Mouse (Mus musculus) MEL (cell line): ENCODE data around the gene Podxl. TPM values are rescaled to one million over a fixed set of nuclear protein-coding genes. Genes with fewer than 3 reads are reported as not detected.

Experiments used
- DNase-seq: peaks from one replicate; pipeline ENCODE4 v3.0.0; 2011; ENCODE audit warnings: low read depth, low spot score
- H3K27ac ChIP-seq: 2 replicates; pipeline ENCODE4 v1.5.1; 2012; ENCODE audit warnings: low read depth, mild to moderate bottlenecking, control low read depth, low read length, moderate library complexity; ENCODE audit not compliant: control insufficient read depth
- H3K27me3 ChIP-seq, 2 experiments: fragments of 150-350 bp in 1 of 2; sonication (generic) in 1 of 2; 2 replicates each; pipeline ENCODE4 v1.6.1; 2012; ENCODE audit warnings: low read length in 2 of 2, mild to moderate bottlenecking in 2 of 2, improper control_type of control experiment in 1 of 2, moderate library complexity in 1 of 2; ENCODE audit not compliant: insufficient read depth in 2 of 2, control insufficient read depth in 1 of 2
- H3K36me3 ChIP-seq, 2 experiments: 2 replicates each; pipeline ENCODE4 v1.6.1; 2012 to 2014; ENCODE audit warnings: low read length in 2 of 2, improper control_type of control experiment in 1 of 2, inconsistent platforms in 1 of 2, mild to moderate bottlenecking in 1 of 2; ENCODE audit not compliant: insufficient read depth in 2 of 2, control insufficient read depth in 1 of 2
- H3K4me1 ChIP-seq, 2 experiments: fragments of 150-350 bp in 1 of 2; sonication (generic) in 1 of 2; 2 replicates each; pipeline ENCODE4 v1.6.1; 2012; ENCODE audit warnings: low read length in 2 of 2, improper control_type of control experiment in 1 of 2, mild to moderate bottlenecking in 1 of 2; ENCODE audit not compliant: insufficient read depth in 2 of 2, control insufficient read depth in 1 of 2
- H3K4me3 ChIP-seq, 2 experiments: fragments of 150-350 bp in 1 of 2; sonication (generic) in 1 of 2; 2 replicates each; pipeline ENCODE4 v1.5.1; 2012; ENCODE audit warnings: low read depth in 2 of 2, low read length in 2 of 2, mild to moderate bottlenecking in 2 of 2, moderate library complexity in 2 of 2, control low read depth in 1 of 2, improper control_type of control experiment in 1 of 2; ENCODE audit not compliant: control insufficient read depth in 1 of 2, insufficient read depth in 1 of 2
- H3K79me2 ChIP-seq: 2 replicates; pipeline ENCODE4 v1.6.1; 2012; ENCODE audit warnings: mild to moderate bottlenecking, low read length, moderate library complexity; ENCODE audit not compliant: control insufficient read depth, poor library complexity, insufficient read depth
- H3K9ac ChIP-seq: 2 replicates; pipeline ENCODE4 v1.6.1; 2012; ENCODE audit warnings: low read depth, mild to moderate bottlenecking, control low read depth, low read length, moderate library complexity; ENCODE audit not compliant: control insufficient read depth, poor library complexity, severe bottlenecking
- H3K9me3 ChIP-seq: fragments of 150-350 bp; sonication (generic); replicated peaks from 2 replicates; pipeline ENCODE4 v1.6.1; 2012; ENCODE audit warnings: mild to moderate bottlenecking, low read length, improper control_type of control experiment, moderate library complexity; ENCODE audit not compliant: insufficient read depth
- E2F4 ChIP-seq: IDR thresholded peaks from 2 replicates; pipeline ENCODE4 v1.6.1; 2011; ENCODE audit warnings: low read depth, low read length, improper control_type of control experiment, borderline replicate concordance
- ELF1 ChIP-seq: IDR thresholded peaks from 2 replicates; pipeline ENCODE4 v1.6.1; 2014; ENCODE audit warnings: low read depth, mild to moderate bottlenecking, inconsistent platforms, low read length, improper control_type of control experiment, moderate library complexity
- EP300 ChIP-seq, 2 experiments: IDR thresholded peaks; 2 replicates each; pipeline ENCODE4 v1.6.1; 2011; ENCODE audit warnings: improper control_type of control experiment in 2 of 2, low read length in 2 of 2, low read depth in 1 of 2, mild to moderate bottlenecking in 1 of 2
- ETS1 ChIP-seq: IDR thresholded peaks from 2 replicates; pipeline ENCODE4 v1.6.1; 2012; ENCODE audit warnings: low read depth, mild to moderate bottlenecking, inconsistent platforms, low read length, improper control_type of control experiment, moderate library complexity
- GATA1 ChIP-seq: IDR thresholded peaks from 2 replicates; pipeline ENCODE4 v1.6.1; 2011; ENCODE audit warnings: low read depth, low read length, improper control_type of control experiment
- HCFC1 ChIP-seq: IDR thresholded peaks from 2 replicates; pipeline ENCODE4 v1.6.1; 2012; ENCODE audit warnings: low read depth, mild to moderate bottlenecking, inconsistent platforms, low read length, improper control_type of control experiment, moderate library complexity
- JUND ChIP-seq: IDR thresholded peaks from 2 replicates; pipeline ENCODE4 v1.6.1; 2011; ENCODE audit warnings: low read depth, mild to moderate bottlenecking, improper control_type of control experiment, low read length
- MEF2A ChIP-seq: IDR thresholded peaks from 2 replicates; pipeline ENCODE4 v1.6.1; 2014; ENCODE audit warnings: low read depth, mild to moderate bottlenecking, inconsistent platforms, low read length, improper control_type of control experiment; ENCODE audit not compliant: poor library complexity, insufficient replicate concordance, severe bottlenecking; ENCODE audit errors: extremely low read depth
- MXI1 ChIP-seq: IDR thresholded peaks from 2 replicates; pipeline ENCODE4 v1.6.1; 2011; ENCODE audit warnings: mild to moderate bottlenecking, low read depth, low read length, improper control_type of control experiment
- MYB ChIP-seq: IDR thresholded peaks from 2 replicates; pipeline ENCODE4 v1.6.1; 2011; ENCODE audit warnings: mild to moderate bottlenecking, low read depth, low read length, improper control_type of control experiment
- MYC ChIP-seq: IDR thresholded peaks from 2 replicates; pipeline ENCODE4 v1.6.1; 2011; ENCODE audit warnings: low read depth, mild to moderate bottlenecking, low read length, improper control_type of control experiment, moderate library complexity
- NELFE ChIP-seq: IDR thresholded peaks from 2 replicates; pipeline ENCODE4 v1.6.1; 2011; ENCODE audit warnings: low read depth, low read length, improper control_type of control experiment
- NRF1 ChIP-seq: IDR thresholded peaks from 2 replicates; pipeline ENCODE4 v1.6.1; 2014; ENCODE audit warnings: low read depth, mild to moderate bottlenecking, inconsistent platforms, low read length, improper control_type of control experiment, moderate library complexity; ENCODE audit not compliant: poor library complexity, insufficient read depth, severe bottlenecking
- POLR2A ChIP-seq, 2 experiments: IDR thresholded peaks; 2 replicates each; pipeline ENCODE4 v1.6.1; 2011 to 2012; ENCODE audit warnings: low read length in 2 of 2, mild to moderate bottlenecking in 2 of 2, control low read depth in 1 of 2, improper control_type of control experiment in 1 of 2, low read depth in 1 of 2, moderate library complexity in 1 of 2; ENCODE audit not compliant: control insufficient read depth in 1 of 2, insufficient read depth in 1 of 2, poor library complexity in 1 of 2
- POLR2AphosphoS2 ChIP-seq: IDR thresholded peaks from 2 replicates; pipeline ENCODE4 v1.6.1; 2011; ENCODE audit warnings: low read length, improper control_type of control experiment
- TAL1 ChIP-seq: IDR thresholded peaks from 2 replicates; pipeline ENCODE4 v1.6.1; 2012; ENCODE audit warnings: mild to moderate bottlenecking, inconsistent platforms, low read length, moderate library complexity, mixed read lengths
- TBP ChIP-seq: IDR thresholded peaks from 2 replicates; pipeline ENCODE4 v1.8.0; 2011; ENCODE audit warnings: low read depth, low read length, improper control_type of control experiment
- ZC3H11A ChIP-seq: IDR thresholded peaks from 2 replicates; pipeline ENCODE4 v1.6.1; 2012; ENCODE audit warnings: low read depth, mild to moderate bottlenecking, inconsistent platforms, low read length, improper control_type of control experiment
- ZKSCAN1 ChIP-seq: IDR thresholded peaks from 2 replicates; pipeline ENCODE4 v1.6.1; 2012; ENCODE audit warnings: low read depth, mild to moderate bottlenecking, inconsistent platforms, low read length, improper control_type of control experiment, moderate library complexity
- ZNF384 ChIP-seq: IDR thresholded peaks from 2 replicates; pipeline ENCODE4 v1.6.1; 2012; ENCODE audit warnings: low read depth, mild to moderate bottlenecking, inconsistent platforms, low read length, improper control_type of control experiment
- polyA plus RNA-seq, 2 experiments: library from polyadenylated mRNA; stranded (reverse) in 1 of 2; unstranded in 1 of 2; fragments of >175 nt in 1 of 2; fragments of >200 nt in 1 of 2; gene quantifications; 2 replicates each; pipeline versions ENCODE4 v1.2.1 to v1.2.4; 2012; ENCODE audit warnings: low replicate concordance in 2 of 2, low read depth in 1 of 2; ENCODE audit not compliant: insufficient read length in 2 of 2, insufficient read depth in 1 of 2, missing spikeins in 1 of 2
- total RNA-seq: library from RNA; depleted of rRNA; stranded (reverse); fragments of 300-350 nt; gene quantifications from 2 replicates; pipeline ENCODE4 v1.2.3, GENCODE M21; 2012

Podxl gene
- total and polyA plus RNA-seq, 3 experiments, result 19.1 to 40.8 TPM; not detected in 1

DNA sequence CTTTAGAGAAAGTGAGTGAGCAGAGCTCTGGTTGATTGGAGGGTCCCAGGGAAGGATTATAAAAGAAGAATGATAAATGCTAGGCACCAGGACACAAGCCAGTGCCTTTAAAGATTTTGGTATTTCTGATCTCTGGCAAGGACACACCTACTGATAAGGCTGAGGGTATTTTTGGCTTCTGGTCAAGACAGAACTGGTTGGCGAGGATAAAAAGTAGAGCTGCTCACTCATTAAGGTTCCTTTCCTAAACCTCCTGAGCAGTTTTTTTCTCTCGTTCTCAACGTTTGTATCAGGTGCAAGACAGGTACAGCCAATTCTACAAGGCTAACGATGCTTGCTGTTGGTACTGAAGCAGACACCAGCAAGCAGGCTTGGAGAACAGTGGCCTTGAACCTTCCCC, 38.7 kb upstream of the Podxl start (continued):
- TF ChIP-seq ZNF384, result peak; percentile 63
- TF ChIP-seq, all 39 proteins: peak for 9

DNA sequence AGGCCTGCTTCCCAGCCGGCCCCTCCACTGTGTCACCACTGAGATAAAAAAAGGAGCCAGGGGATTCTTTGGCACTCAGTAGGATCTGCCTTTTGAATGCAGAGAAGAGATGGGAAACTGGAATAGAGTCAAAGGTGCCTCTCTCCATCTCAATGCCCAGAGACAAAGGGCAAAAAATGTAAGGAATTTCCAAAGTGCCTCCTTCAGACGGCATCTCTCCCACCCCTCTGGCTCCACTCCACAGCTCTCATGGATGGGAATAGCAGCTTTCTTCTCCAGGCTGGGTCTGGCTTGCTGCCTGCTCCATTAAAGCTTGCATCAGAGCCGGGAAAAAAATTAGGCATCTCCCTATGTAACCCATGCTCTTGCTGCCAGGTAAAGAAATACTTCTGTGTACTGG, 37.4 kb upstream of the Podxl start:
- Histone ChIP-seq H3K27me3 (no peaks in the 10 kb centered on the region), H3K4me1 (peaks cover 23 to 49% of the 10 kb centered on the region in 2 experiments)
- TF ChIP-seq NELFE (no peak), ELF1 (no peak), E2F4 (no peak), ZC3H11A (no peak), MXI1 (no peak), JUND (no peak), POLR2A (IDR thresholded peaks at IDR 0.05; ENCODE audit: control insufficient read depth in 1 of 2, insufficient read depth in 1 of 2, low read depth in 1 of 2, low read length in 2 of 2, poor library complexity in 1 of 2) (no peak), ZKSCAN1 (no peak), EP300 (IDR thresholded peaks at IDR 0.05; ENCODE audit: low read depth in 1 of 2, low read length in 2 of 2) (no peak), TBP (no peak)

DNA sequence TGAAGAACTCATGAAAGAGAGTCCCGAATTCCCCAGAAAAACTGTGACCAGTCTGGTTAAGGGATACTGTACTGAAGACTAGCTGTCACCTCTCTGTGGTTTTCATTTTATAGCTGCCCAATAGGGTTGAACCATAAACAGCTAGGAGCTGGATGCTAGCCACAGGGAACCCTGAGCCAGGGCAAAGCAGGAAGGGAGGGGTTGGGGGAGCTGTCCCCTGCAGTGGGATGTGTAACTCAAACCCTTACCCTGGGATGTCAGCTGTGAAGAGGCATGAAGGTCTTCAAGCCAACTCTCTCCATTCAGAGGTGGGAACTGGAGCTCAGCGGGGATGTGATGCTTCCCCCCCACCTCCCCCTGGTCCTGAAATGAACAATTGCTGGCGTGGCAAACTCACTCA, 36.1 kb upstream of the Podxl start:
- Histone ChIP-seq H3K27me3 (no peaks in the 10 kb centered on the region), H3K79me2 (no peaks in the 10 kb centered on the region), H3K9ac (no peak overlapping the region), H3K9me3 (no peaks in the 10 kb centered on the region), H3K4me1 (peaks cover 23 to 42% of the 10 kb centered on the region in 2 experiments), H3K4me3 (no peak overlapping the region), H3K27ac (no peak overlapping the region), H3K36me3 (peaks cover 0 to 39% of the 10 kb centered on the region in 2 experiments; a peak in 2 of 4 replicates)
- DNase-seq, result no peak
- TF ChIP-seq NRF1 (no peak), MYB (no peak), HCFC1 (no peak), MYC (no peak), ZNF384 (no peak), MEF2A (no peak), TAL1 (no peak), ELF1 (no peak), ETS1 (no peak), JUND (no peak), POLR2AphosphoS2 (no peak), POLR2A (IDR thresholded peaks at IDR 0.05; ENCODE audit: control insufficient read depth in 1 of 2, insufficient read depth in 1 of 2, low read depth in 1 of 2, low read length in 2 of 2, poor library complexity in 1 of 2) (no peak), GATA1 (no peak)

More for the DNA sequence above, 37.4 kb upstream of the Podxl start:
- DNase-seq, result no peak
- H3K9me3 ChIP-seq, result no peaks in the 10 kb centered on the region
- H3K36me3 ChIP-seq, result peaks cover 0 to 42% of the 10 kb centered on the region in 2 experiments; a peak in 2 of 4 replicates
- no peak overlapping the region for H3K27ac ChIP-seq
- H3K4me3 ChIP-seq, result no peak overlapping the region
- no peak overlapping the region for H3K9ac ChIP-seq
- H3K79me2 ChIP-seq, result no peaks in the 10 kb centered on the region
